Mouse (Mus musculus) spleen, adult 2 months (tissue): Measurements from ENCODE around the gene Pias4.

ENCODE experiments used
- CTCF ChIP-seq: fragments of 200-500 bp; IDR thresholded peaks from 2 replicates; pipeline ENCODE4 v1.5.1; 2011; ENCODE audit warnings: mild to moderate bottlenecking, inconsistent platforms; ENCODE audit not compliant: insufficient read depth, insufficient read length, insufficient replicate concordance; ENCODE audit errors: extremely low read depth
- POLR2A ChIP-seq: fragments of 200-500 bp; IDR thresholded peaks from 2 replicates; pipeline ENCODE4 v1.6.1; 2011; ENCODE audit warnings: low read depth, low read length, inconsistent platforms

GRCm38 (mm10) chr10:81216810-81217209, 49.1 kb upstream of the Pias4 start:
- TF ChIP-seq CTCF (no peak), POLR2A (no peak)
